Mouse (Mus musculus) hindbrain, embryonic 12.5 days (tissue): Measurements from ENCODE around the gene Sppl2a. TPM values are rescaled to one million over a fixed set of nuclear protein-coding genes. Genes with fewer than 3 reads are reported as not detected.

Experiments used
- microRNA-seq: library from miRNA; unstranded; fragments of <30 nt; microRNA quantifications from one replicate; pipeline ENCODE4, GENCODE M21; 2017
- polyA plus RNA-seq: library from polyadenylated mRNA; unstranded; fragments of >200 nt; fragmentation: Nextera tagmentation; extraction: Ambion mirVana; gene quantifications from 2 replicates; pipeline ENCODE4 v1.2.1, GENCODE M21; 2016

The Sppl2a gene
- polyA plus RNA-seq, 1 experiment from 2014 or later, result 37.2 TPM

Small RNA genes within 50 kb of the gene (microRNA-seq; reads per million reads assigned to microRNA genes)
- gene Mir3473g, result 0.81 reads per million

Other genes with a start within 250 kb of the Sppl2a start
- 40.0 and 44.6 TPM in 2 replicates for gene Usp8, start 225.9 kb downstream of the Sppl2a start, polyA plus RNA-seq
- 3.2 and 3.3 TPM in 2 replicates for gene Usp50, start 149.8 kb downstream of the Sppl2a start, polyA plus RNA-seq
- gene Trpm7, start 57.0 kb downstream of the Sppl2a start, polyA plus RNA-seq, result 43.0 and 46.8 TPM in 2 replicates
- 12.9 and 14.9 TPM in 2 replicates for gene Ap4e1, start 75.5 kb upstream of the Sppl2a start, polyA plus RNA-seq
- gene Blvra, start 137.4 kb upstream of the Sppl2a start, polyA plus RNA-seq, result 26.4 and 27.4 TPM in 2 replicates
- 58.5 and 62.6 TPM in 2 replicates for gene Ncaph, start 200.7 kb upstream of the Sppl2a start, polyA plus RNA-seq
- gene Itpripl1, start 210.2 kb upstream of the Sppl2a start, polyA plus RNA-seq, result 13.9 and 16.7 TPM in 2 replicates